Mouse (Mus musculus): ENCODE data around the gene Ccdc57.
A peak's percentile ranks its signal among the peaks of the same experiment; 100 is the strongest.

The Ccdc57 gene

DNA sequence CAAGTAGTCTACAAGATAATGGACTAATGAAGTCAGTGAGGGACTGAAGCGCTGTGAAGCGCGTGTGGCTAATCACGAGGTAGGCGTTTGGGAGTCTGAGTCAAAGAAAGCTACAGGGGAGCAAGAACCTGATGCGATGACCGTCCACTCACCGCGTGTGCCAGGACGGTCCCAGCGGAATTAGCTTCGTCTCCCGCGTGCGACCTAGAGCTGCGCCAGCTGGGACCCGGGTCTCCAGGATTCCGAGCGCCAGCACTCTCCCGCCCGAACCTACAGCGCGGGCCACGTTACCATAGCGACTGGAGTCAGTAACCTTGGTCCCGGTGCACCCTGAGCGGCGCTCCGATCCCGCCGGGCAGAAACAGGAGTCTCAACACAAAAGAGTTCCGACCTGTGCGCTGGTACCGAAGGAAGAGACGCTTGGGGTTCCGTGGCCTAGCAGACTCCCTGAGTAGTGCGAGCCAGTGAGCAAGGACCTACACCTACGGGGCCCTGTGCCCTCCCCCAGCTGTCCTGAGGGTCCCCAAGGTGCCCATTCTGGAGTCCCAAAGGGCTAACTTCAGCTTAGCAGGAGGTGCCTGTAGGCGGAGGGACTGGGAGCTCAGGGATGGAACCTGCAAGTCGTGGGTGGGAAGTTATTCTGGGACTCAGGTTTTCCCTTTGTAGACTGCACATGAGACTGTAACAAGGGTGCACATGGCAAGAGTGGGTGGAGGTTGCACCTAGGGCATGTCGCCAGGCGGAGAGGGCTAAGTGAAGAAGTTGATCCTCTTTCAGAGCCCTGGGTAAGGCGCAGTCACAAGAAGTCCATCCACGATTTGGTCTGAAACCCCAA lies at the start of gene Ccdc57:
Gene Ccdc57, minus strand, starts transcription at position 309 of the 835 bp plus-strand sequence.
- DNase-seq: peak; percentile 91 to 94

DNA sequence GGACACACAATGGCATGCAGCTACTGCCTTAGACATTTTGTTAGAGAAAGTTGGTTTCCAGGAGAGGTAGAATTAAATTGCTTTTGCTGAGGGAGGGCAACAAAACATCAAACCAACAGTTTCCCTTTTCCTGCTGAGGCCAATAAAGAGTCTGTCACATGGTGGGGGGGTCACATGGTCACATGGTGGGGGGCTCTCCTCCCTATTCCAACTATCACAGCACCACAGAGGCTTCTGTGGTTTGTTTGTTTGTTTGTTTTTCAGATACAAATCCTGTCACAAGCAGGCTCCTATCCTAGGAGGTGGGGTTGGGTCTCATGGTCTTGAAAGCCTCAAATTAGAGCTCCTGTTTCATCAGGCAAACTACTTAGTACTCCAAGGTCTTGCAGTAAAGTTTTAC lies 49.8 kb upstream of the Ccdc57 start:
- DNase-seq: no peak

DNA sequence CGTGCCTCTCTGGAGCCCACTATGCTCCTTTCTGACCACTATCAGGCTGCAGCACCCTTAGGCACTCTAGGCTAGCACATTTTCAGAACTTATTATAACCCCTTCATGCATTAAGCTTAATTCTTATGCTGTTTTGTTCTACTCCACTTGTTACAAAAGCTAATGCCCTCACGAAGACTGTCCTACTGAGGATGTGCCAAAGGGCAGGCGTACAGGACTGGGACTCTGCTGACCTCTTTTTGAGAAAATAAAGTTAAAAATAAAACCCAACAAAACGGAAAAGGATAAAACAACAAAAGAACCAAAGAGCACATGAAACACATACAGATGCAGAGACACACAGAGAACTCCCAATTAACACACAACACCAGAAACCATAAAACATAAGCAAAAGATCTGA lies 49.0 kb upstream of the Ccdc57 start:
- DNase-seq: no peak

DNA sequence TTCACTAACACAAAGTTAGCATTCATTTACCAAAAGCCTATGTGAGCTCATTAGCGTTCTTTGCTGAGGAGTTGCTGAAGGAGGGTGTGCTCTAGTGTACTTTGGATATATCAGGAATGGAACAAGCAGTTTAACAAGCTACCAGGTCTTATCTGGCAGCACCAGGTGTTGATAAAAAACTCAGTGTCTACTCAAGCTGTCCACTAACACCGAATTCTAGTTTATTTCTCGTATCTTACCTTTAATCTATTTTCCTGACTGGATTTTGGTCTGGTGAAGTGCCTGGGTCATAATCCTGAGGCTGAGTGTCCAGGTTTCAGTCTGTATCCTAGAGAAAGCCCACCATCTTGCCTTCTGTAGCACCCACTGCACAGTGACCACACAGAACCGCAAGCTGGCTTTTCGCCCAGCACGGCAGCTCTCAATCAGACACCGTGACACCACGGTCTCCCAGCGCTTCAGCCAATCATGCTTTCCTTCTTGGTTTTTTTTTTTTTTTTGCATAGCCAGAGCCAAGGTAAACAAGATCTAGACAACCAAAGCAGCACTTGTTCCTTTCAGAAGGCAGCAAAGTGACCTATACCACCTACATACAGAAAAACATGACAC lies 47.9 kb upstream of the Ccdc57 start:
- peak in 1 of 2 experiments; percentile 49 for DNase-seq

GRCm38 (mm10) chr11:120979711-120980426 lies 47.2 kb upstream of the Ccdc57 start:
- DNase-seq: no peak

DNA sequence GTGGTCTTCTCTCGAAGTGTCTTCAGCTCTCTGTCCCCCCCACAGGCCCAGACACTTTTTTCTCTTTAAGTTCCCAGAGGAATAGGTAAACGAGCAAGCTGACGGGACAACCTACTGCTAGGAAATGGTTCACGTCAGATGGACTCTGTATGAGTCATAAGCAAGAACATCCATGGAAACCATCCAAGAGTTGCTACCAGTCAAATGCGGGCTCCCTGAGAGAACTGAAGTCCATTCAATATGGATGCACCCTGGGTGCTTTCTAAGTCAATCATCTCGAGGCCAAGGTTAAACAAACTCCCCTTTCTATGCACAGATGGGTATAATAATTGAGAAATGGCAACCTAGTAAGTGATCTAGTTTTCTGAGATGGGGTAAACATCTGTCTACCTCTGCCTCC lies 40.6 kb upstream of the Ccdc57 start:
- DNase-seq: no peak

GRCm38 (mm10) chr11:120971237-120971636 lies 38.6 kb upstream of the Ccdc57 start:
- no peak for DNase-seq

DNA sequence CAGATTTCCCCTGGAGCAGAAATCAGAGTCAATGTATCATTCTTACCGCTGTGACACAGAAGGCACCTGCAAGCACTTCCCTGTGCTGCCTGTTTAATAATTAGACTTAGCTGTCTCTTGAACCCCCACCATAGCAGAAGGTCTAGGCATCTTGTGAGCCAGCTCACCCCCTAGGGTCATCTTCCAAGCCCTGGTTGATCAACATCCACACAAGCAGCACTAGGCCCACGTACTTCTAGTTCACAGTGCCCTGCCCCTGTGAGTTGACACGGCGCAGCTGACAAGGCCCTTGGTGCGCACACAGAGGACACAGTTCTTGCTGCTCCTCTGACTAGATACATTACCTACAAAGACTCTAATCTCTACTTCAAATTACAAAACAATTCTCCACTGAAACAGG lies 37.1 kb upstream of the Ccdc57 start:
- no peak for DNase-seq

- no peak for DNase-seq
Observed at GRCm38 (mm10) chr11:120965587-120965986, 32.9 kb upstream of the Ccdc57 start.

- peak in 1 of 2 experiments; percentile 35 for DNase-seq
Observed at GRCm38 (mm10) chr11:120964195-120965157, 31.8 kb upstream of the Ccdc57 start.

DNA sequence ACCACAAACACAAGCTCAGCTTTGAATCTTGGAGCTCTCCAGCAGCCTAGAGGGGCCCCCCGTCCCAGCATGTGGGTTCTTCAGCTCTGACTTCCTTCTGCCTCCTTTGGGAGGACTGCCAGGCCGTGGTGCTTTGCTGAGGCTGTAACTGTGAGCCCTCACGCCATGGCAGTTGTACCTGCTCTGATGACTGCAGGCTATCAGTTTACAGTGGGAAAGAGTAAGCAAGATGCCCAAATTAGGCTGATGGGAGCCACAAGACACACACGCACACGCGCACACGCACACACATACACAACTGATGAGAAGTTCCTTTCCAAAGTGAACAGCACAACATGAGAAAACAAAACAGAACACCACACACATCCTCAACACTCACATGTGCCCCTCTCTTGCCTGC lies 30.2 kb upstream of the Ccdc57 start:
- no peak for DNase-seq

GRCm38 (mm10) chr11:120962050-120962771 lies 29.5 kb upstream of the Ccdc57 start:
- no peak for DNase-seq

- no peak for DNase-seq
Observed at GRCm38 (mm10) chr11:120961594-120961993, 28.9 kb upstream of the Ccdc57 start.

DNA sequence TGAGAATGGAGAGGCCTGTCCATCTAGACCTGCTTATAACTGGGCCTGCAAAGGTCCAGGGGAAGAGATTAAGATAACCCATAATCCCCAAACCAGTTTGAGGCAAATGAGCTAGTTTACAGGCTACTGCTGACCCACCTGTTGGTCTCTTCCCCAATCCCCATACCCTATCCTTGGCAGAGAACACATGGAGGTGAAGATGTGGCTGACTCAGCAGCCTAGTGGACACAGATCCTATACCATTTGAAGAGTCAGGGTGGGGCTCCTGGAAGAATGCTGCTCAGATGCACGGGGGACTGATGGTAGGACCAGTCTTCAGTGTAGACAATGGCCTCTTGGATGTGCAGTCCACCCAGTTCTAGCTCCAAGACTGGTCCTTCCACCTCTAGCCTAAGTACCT lies 27.6 kb upstream of the Ccdc57 start:
- no peak for DNase-seq

DNA sequence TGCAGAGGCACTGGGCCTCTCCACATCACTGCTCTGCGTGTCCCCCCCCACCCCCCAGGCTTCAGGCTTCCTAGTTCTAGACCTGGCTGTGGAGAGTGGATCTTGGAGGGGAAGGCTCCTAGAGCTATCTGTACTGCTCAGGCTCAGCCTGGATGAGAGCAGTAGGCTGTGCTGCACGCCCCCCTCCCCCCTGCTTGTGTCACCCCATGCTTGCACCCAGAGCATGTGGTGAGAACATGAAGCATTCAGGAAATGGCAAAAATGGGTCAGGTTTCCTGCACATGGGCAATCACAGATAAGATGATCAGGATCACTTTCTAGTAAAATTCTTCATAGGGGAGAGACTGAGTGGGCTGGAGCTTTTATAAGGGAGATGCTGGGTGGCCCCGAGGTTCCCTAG lies 26.9 kb upstream of the Ccdc57 start:
- DNase-seq: no peak

DNA sequence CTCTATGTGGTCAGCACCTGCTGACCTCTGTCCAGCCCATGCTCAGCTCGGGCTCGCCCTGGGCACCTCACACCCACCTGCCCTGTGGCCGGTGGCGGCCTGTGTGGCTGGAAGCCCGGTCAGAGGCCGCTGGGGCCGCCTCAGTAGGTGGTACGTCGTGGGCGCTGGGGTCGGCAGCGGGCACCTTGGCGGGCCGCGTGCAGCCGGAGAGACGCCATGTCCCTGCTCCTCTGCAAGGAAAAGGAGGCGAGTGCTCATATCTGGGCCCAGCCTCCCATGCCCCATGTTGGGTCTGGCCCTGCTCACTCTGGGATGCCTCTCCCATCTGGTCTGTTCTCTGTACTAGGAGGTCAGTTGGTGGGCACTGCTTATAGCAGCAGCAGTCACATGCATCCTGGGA lies 26.4 kb upstream of the Ccdc57 start:
- DNase-seq: no peak

DNA sequence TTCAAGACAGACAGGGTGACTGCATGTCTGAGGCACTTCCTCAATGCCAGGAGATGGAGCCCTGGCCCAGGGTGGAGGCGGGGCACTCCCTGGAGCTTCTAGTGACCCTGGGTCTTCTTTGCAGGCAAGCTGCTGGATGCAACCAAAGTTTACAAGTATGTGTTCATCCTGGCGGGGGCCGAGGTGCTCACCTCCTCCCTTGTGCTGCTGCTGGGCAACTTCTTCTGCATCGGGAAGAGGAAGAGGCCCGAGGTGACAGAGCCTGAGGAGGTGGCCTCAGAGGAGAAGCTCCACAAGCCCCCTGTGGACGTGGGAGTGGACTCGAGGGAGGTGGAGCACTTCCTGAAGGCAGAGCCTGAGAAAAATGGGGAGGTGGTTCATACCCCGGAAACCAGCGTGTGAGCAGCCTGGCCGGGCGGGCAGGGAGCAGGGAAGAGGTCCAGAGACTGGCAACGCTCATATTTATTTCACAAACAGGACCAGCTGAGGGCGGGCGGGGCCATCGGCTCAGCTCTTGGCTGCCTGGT lies 25.1 kb upstream of the Ccdc57 start:
- DNase-seq: peak in 1 of 2 experiments; percentile 28

DNA sequence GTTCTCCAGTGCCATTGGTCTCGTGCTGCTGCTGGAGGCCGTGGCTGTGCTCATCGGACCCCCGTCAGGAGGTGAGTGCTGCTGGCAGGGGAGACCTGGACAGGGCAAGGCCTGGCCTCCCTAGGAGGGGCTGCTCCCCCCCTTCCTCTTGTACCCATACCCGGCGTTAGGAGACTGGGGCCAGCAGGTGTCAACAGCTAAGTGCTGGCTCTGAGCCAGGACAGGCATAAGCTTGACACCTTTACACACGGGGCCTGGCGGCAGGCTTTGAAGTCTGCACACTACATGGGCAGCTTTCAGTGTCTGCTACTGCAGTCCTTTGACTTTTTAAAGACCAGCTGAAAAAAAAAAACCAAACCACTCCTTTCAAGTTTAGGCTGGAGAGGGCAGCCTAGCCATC lies 24.4 kb upstream of the Ccdc57 start:
- DNase-seq: no peak

- DNase-seq: no peak
Observed at GRCm38 (mm10) chr11:120955701-120956100, 23.0 kb upstream of the Ccdc57 start.

- DNase-seq: peak in 1 of 2 experiments; percentile 42
Observed at GRCm38 (mm10) chr11:120954936-120955335, 22.3 kb upstream of the Ccdc57 start.

Data from kidney, postnatal 4 days (tissue).